Mouse (Mus musculus): ENCODE results near the gene Tmem163. TPM values are rescaled to one million over a fixed set of nuclear protein-coding genes. Genes with fewer than 3 reads are reported as not detected.

Gene Tmem163
- total RNA-seq, 2 experiments from 2014 or later: not detected

DNA sequence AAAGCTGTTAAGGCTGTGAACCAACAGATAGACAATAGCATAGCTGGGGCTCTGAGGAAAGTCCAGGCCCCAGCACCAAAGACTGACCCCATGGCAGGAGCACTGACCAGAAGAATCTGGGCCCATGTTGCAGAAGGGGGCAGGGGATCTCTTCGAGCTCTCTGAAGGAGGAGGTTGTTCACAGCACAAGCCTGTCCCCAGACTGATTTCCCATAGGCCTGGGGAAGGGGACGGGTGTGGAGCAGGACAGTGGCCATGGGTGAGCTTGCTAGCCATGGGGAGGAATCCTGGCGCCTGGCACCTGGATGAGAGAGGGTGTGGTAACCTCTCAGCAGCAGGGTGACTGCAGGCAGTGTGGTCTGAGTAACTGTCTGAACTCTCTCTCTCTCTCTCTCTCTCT lies 103.2 kb downstream of the Tmem163 start:
- DNase-seq (ENCODE audit: low spot score in 2 of 2): no peak

DNA sequence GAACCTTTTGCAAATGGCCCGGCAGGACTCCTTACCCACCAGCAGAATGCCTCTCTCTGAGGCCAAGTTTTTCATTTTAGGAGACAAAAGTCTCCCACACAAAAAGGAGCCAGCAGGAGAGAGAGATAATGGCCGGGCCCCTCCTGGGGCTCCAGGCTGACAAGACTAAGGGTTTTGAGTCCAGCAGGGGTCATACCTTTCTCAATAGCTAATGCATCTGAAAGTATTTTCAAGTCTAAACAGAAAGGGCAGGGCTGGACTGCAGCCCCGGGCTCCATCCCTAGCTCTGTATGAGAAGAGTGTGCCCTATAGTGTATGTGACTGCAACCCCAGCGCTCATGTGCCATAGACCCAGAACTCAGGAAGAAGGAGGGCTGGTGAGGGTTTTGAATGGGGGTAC lies 103.7 kb downstream of the Tmem163 start:
- DNase-seq (ENCODE audit: low spot score in 2 of 2): no peak

DNA sequence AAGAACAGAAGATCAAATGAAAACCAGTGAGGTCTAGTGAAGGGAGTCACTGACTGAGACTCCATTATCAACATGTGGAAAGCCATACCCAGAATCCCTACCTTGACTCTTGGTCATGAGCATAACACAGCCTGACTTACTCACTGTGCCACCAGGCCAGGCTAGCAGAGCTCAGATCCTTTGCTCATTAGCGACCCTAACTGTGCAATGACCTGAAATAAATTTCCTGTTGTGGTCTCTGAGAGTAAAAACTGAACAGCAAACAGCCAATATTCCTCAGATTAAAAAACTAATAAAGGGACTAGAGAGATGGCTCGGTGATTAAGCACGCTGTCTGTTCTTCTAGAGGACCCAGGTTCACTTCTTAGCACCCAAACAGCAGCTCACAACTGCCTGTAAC lies 106.2 kb downstream of the Tmem163 start:
- DNase-seq (ENCODE audit: low spot score in 2 of 2): no peak

DNA sequence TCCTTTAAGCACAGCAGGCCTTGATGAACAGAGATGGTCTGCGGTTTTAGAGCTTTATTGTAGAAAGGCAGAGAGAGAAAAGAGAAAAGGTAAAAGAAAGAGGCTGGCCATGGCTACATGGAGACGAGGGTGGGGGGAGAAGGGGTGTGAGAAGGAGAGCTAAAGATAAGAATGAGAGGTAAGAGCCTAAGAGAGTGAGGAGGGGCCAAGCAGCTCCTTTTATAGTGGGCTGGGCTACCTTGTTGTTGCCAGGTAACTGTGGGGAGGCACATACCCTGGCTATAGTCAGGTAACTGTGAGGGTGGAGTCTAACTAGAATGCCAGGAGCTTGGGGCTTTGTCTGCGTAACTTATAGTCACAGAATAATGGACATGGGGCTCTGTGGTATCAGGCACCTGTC lies 110.7 kb downstream of the Tmem163 start:
- DNase-seq (ENCODE audit: low spot score in 2 of 2): no peak

DNA sequence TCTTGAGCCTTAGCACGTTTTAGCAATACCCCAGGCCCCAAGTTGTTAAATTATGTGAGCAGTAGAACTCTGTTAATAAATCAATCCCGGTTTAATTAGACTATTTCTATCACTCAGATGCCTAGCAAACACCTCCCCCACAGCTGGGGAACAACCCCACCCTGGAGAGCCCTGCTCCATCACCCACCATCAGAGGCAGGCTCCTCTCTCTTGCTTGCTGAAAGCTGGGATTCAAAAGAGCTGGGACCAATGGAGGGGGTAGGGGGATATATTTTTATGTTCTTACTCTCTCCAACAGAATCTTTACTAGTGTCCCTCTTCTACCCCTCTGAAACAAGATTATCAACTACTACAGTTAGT lies 122.9 kb downstream of the Tmem163 start:
- no peak for DNase-seq (ENCODE audit: low spot score in 2 of 2)

DNA sequence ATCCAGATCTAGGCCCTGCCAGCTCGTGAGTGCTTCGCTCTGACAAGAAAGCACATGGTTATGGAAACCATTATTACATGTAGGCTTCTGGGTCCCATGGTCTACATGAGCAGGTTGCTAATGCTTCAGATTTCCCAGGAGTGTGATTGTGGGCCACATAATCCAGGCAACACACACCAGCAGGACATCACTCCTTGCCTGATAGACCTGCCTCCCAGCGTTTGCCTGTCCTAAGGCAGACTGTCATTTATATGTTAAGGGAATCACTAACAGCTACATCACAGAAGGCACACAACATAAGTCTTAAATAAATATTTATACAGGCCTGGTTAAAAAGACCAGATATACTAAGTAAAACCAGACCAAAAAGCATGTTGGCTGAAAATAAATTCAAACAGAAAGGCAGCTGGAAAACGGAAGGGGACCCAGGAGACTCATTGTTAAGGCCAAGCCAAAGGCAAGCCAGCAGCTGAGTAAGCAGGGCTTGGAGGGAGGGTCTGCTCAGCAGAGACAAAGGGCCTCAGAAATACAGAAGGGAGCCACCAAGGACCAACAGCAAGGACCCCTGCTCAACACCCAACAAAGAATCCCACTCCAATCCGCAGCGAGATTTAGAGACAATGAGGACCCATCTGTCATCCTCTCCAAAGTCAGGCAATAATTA lies 123.4 kb downstream of the Tmem163 start:
- no peak for DNase-seq (ENCODE audit: low spot score in 2 of 2)

DNA sequence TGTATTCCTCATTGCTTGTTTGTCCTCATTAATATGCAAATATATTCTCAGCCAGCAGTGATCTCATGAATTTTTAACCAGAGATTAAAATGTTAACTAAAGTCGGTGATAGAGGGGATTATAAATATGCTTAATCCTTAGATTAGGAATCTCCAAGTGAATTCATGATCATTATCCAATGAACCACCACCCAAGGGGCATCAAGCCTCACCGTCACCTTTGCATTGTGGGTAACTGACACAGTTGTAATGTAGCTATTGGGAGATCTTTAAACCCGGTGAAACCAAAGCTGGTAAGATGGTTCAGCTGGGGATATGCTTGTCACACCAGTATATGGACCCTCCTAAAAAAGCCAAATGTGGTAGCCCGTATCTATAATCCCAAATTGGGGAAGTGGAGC lies 131.3 kb downstream of the Tmem163 start:
- no peak for DNase-seq (ENCODE audit: low spot score in 2 of 2)

DNA sequence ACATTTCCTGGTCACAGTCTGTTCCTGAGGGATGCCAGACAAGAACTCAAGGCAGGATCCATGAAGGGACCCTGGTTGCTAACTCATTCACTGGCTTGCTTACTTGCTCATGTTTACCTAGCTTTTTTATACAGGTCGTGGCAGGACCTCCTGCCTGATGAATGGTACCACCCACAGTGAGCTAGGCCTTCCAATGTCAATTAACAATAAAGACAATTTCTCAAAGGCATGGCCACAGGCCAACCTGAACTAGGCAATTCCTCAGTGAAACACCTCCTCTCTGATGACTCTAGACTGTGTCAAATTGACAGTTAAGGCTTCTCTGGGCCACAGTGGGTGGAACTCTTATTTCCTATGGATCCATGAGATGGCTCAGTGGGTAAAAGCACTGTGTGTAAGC lies 136.6 kb downstream of the Tmem163 start:
- no peak for DNase-seq (ENCODE audit: low spot score in 2 of 2)

DNA sequence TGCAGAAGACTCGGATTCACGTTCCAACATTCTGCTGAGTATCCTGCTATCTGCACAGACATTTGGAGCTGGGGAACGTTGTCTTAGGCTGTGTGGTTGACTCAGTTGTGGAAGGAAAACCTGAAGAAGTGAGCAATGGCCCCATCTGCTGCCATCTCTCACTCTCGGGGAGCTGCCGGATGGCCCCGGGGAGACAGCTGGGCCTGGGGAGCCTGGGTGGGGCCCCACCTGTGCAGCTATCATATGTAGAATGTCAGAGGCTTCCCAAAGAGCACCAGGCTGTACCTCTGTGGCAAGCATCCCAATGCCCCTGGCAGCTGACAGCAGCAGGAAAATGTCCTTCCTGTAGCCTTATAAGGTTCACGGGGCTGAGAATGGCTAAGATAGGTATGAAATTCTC lies 137.4 kb downstream of the Tmem163 start:
- DNase-seq (ENCODE audit: low spot score in 2 of 2): no peak

DNA sequence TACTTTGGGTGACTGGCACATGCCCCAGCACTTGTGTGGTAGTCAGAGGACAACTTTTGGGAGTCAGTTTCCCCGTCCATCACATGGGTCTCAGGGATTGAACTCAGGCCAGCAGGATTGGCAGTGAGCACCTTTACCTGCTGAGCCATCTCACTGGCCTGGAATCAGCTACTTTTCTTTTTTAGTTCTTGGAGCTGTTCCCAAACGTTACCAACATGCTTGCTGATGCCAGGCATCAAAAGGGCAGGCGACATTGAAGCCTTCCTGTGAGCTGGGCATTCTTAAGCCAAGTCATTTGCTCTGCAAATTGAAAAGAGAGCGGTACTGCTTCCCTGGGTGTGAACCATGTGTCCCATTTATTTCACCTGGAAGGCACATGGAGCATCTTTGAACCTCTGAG lies 137.8 kb downstream of the Tmem163 start:
- no peak for DNase-seq (ENCODE audit: low spot score in 2 of 2)

DNA sequence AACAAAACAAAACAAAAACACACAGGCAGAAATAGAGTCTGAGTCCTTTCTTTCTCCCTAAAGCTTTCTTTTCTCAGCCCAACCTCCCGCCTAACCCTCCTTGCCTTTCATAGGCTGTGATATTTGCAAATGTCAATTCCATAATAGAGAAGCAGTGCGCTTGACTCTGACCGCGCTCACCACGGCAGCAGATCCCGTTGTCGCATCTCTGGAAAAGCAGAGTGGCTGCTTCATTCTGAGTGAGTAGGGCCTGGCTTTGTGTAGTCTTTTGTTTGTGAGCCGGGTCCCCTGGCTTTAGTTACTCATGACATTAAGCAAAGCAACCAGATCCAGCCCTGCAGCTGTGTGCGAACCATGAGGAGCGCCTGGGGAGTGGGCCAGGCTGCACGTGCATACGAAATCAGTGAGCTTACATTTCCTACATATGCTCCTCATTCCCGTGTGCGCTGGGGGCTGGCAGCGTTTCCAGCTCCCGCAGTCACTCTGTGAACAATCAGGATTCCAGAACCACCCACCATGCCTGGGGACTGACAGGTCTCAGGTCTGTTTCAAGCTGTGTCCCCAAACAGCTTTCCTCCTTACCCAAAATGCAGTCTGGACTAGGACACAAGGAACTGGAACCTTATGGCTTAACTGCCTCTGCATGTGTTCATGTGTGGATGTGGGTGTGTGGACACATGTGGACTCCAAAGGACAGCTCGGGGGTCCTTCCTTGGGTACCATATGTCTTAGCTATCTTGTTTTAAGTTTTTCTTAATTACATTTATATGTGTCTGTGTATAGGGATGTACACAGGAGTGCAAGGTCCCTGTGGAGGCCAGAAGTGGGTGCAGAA lies 141.9 kb downstream of the Tmem163 start:
- DNase-seq (ENCODE audit: low spot score in 2 of 2): peak in 1 of 2 experiments; percentile 47

DNA sequence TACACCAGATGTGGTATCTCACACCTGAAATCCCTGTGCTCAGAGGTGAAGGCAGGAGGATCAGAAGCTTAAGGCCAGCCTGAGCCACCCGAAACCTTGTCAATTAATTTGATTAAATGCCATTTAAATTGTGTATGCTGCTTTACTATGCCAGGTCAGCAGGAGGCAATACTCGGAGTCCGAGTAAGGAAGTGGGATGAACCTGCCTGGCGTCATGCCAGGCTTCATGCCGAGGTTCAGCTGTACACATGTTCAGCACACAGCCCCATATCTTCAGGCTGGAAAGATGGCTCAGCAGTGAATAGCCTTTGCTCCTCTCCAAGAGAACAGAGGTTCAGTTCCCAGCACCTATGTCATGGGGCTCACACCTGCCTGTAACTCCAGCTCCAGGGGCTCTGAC lies 142.9 kb downstream of the Tmem163 start:
- no peak for DNase-seq (ENCODE audit: low spot score in 2 of 2)

DNA sequence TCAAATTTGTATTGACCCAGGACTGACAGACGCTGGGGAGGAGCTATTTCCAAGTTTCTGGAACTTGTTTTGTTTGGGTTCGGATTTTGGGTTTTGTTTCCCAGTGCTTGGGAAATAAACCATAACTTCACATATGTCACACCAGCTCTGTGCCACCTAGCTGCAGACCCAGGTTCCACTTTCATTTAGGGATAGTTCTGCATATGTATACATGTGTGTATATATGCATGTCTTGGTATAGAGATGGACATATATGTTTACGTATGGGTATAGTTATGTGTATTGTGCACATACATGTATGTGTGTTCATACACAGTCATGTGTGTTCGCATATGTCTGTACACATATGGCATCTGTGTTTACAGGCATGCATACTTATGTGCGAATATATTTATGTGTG lies 147.6 kb downstream of the Tmem163 start:
- DNase-seq (ENCODE audit: low spot score in 2 of 2): no peak

DNA sequence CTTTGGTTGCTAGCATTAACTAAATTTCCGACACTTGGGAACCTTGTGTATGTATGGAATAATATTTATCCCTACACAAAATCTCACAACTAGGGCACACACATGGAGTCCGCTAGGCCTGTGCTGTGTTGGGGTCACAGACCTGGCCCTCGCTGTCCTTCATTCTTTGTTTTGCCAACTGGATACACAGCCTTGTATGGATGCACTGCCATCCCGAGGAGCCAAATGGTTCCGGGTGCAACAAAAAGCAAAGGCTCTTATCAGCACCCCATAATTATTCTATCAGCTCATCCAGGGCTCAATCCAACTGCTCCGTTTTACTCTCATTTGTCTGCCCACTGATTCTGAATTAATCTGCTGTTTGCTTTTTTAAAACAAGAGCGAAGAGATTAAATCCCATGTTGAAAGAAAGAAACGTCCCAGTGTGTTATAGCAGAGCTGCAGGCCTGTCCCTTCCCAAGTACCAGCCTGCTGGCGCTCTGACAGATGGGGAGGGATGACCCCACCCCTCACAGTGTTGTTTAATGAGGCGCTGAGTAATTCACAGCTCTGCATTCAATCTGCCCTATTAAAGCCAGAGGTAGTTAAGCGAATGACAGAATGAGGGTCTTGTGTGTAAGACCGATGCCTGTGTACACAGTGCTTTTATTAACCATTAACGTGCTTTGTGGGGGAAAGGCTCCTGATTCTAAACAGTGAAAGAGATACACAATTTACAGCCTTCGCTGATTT lies 148.3 kb downstream of the Tmem163 start:
- no peak for DNase-seq (ENCODE audit: low spot score in 2 of 2)

DNA sequence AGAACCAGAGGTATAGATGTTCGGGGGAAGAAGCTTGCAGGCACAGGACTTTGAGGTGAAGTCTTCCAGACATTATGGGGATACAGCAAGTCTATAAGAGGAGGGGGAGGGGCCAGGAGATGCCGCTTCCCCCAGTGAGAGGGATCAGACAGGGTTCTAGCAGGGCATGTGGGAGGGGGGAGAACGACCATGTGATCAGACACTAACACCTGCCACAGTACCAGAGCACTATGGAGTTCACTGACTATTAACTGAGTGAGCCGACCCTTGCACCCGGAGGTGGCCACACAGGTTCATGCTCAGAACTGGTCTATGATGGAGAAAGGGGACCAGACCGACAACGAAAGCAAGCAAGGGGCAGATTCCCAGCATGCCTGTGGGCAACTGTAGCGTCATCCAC lies 156.0 kb downstream of the Tmem163 start:
- no peak for DNase-seq (ENCODE audit: low spot score in 2 of 2)

DNA sequence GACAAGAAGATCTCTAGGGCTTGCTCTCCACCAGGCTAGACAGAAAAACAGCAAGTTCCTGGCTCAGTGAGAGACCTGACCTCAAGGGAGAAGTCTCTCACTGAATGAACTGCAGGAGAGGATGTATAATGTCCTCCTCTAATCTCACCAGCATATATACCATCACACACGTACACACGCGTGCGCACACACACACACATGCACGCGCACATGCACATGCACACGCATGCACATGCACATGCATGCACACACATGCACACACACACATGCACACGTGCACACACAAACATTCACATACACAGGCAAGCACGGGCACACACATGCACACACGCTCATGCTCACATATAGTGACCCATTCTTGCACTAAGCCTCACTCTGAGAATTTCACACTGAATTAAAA lies 164.5 kb downstream of the Tmem163 start:
- no peak for DNase-seq (ENCODE audit: low spot score in 2 of 2)

DNA sequence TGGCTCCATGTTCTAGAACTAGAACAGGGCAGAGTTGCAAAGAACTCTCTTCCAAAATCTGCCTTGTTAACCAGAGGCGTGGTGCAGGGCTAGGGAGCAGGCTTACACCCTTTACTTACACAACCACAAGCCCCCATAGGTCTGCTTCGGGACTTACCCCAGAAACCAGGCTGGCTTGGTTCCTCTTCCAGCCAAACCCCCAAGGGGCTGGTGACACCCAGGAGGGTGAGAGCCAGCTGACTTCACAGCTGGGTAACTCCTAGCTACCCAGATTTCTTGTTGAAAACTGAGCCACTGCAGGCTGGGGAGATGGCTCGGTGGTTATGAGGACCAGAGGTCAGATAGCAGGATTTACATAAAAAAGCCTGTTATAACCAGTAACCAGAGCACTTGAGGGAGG lies 164.9 kb downstream of the Tmem163 start:
- no peak for DNase-seq (ENCODE audit: low spot score in 2 of 2)

DNA sequence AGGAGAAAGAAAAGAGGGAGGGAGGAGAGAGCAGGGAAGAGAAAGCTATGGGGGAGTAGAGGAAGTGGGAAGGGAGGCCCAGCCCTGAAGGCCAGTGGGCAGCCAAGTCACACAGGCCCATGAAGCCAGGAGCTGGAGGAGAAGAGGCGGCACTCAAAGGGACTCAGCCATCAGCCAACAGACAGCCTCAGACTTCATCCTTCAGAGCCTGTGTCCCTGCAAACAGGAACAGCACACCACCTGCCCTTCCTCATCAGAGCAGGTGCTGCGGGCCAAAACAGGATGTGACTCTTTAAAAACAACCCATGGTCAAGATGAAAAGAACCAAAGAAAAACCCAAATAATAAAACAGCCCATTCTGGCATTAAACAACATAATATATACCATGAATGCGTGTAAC lies 165.7 kb downstream of the Tmem163 start:
- DNase-seq (ENCODE audit: low spot score in 2 of 2): no peak

DNA sequence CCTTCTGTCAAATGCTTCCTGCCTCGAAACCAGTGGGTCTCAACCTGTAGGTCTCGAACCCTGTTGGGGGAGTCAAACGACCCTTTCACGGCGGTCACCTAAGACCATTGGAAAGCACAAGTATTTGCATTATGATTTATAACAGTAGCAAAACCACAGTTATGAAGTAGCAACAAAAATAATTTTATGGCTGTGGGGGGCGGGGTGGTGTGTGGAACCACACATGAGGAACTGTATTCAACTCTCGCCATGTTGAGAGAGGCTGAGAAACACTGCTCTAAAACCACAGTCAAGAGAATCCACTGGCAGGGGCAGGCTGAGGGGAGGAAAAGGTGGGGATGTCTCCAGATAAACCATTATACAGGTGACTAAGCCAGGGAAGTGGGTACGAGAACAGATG lies 166.2 kb downstream of the Tmem163 start:
- DNase-seq (ENCODE audit: low spot score in 2 of 2): no peak

DNA sequence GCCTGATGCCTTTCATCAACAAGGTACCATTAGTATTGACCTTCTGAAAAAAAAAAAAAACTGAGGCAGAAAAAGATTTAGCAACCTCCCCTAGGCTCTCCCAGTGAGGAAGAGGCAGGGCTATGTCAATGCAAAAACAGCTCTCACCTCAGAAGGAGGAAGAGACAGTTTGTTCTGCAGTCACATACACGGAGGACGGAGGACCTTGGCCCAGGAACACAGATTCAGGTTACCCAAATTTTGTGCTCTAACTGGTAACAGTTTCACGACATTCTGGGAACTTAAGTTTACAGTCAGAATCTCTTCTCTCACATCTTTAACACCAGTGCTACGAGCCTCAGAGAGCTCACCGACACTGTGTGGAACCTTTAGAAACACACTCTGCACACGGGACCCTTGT lies 166.6 kb downstream of the Tmem163 start:
- DNase-seq (ENCODE audit: low spot score in 2 of 2): no peak

DNA sequence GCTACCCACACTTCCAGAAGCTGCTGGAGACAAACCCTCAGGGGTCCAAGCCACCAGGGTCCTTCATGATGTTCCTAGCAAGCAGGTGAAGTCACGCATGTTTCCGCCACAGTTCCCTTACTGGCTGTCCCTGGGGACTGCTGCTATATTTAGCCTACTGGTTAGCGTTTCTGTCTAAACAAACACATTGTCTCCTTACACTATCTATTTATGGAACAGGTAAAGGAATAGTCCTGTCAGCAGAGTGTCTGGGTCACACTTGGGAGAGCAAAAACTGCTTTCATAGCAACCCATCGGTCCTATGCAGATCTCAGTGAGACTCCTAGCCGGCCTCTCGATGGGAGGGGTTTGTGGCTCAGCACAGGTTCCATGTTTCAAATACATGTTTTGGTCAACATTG lies 168.0 kb downstream of the Tmem163 start:
- no peak for DNase-seq (ENCODE audit: low spot score in 2 of 2)

DNA sequence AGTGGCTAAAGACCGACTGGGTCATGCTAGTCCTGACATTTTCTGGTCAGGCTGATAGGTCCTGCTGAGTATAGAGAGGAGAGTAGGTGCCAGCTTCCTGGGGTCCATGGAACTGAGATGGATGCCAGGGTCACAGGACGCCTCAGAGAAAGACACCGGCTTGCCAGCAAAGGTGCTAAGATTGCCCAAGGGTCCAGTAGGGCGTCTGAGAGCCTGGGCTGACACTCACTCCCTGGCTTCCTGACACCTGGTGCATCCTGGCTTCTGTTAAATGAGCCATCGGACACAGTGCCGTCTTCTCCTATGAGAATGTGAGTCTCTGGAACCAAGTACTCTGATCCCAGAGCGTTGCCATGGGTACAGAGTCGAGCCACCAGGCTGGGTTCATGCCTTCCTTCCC lies 170.4 kb downstream of the Tmem163 start:
- no peak for DNase-seq (ENCODE audit: low spot score in 2 of 2)

Measured in gastrocnemius, postnatal 4 days (tissue).